8 mouse cellular contexts compared by ENCODE assay signal in genomic region chr5:12383960-12384285, GRCm38 (mm10). TPM values are rescaled to one million over a fixed set of nuclear protein-coding genes. Genes with fewer than 3 reads are reported as not detected.
DNase-seq lines count a peak whose midpoint lies in the region; ATAC-seq and TF ChIP-seq lines count a peak whose summit lies in the region.

No protein-coding gene starts in this region.

- no peak overlapping the region for H3K27ac ChIP-seq in ES-E14 (ENCODE audit: insufficient read depth, low read depth, low read length, poor library complexity, severe bottlenecking)
- peak overlapping the region; percentile 20; the same call in 1 of the 2 replicates for H3K27ac ChIP-seq in heart, postnatal 0 days (ENCODE audit: low read depth)
- no peak overlapping the region for H3K27ac ChIP-seq in liver, postnatal 0 days (ENCODE audit: low read depth)

- no peaks in the 10 kb centered on the region for H3K9me3 ChIP-seq in ES-E14 (ENCODE audit: control insufficient read depth, insufficient read depth, low read depth, low read length)
- H3K9me3 ChIP-seq in heart, postnatal 0 days (replicated peaks; ENCODE audit: control insufficient read depth, low read length): no peaks in the 10 kb centered on the region
- H3K9me3 ChIP-seq in liver, postnatal 0 days (ENCODE audit: low read length): no peaks in the 10 kb centered on the region

- TF ChIP-seq EP300 in heart, postnatal 0 days (IDR thresholded peaks at IDR 0.05; ENCODE audit: low read depth): no peak
- TF ChIP-seq EP300 in liver, postnatal 0 days (IDR thresholded peaks at IDR 0.05; ENCODE audit: low read depth): no peak

- in situ Hi-C loops in ES-E14 (cut with MboI; ENCODE audit: low sequenced_read_pairs in 2 of 2, unreplicated experiment in 2 of 2): no loop called here

- TF ChIP-seq CTCF in heart, postnatal 0 days (IDR thresholded peaks at IDR 0.05; ENCODE audit: low read depth): no peak
- TF ChIP-seq CTCF in liver, postnatal 0 days (IDR thresholded peaks at IDR 0.05; ENCODE audit: low read depth): no peak

- no peak overlapping the region for H3K9ac ChIP-seq in ES-E14 (ENCODE audit: insufficient read depth, low read depth, low read length, poor library complexity, severe bottlenecking)
- peak overlapping the region; percentile 62 for H3K9ac ChIP-seq in heart, postnatal 0 days (replicated peaks; ENCODE audit: low read depth, low read length)
- no peak overlapping the region for H3K9ac ChIP-seq in liver, postnatal 0 days (replicated peaks)

- peak; percentile 79 for DNase-seq in heart, adult 11 months
- DNase-seq in heart, adult 9 months (ENCODE audit: low spot score in 2 of 2): no peak
- DNase-seq in ES-E14 (ENCODE audit: low read depth, low spot score): no peak
- DNase-seq in heart, postnatal 0 days (ENCODE audit: low spot score): no peak
- DNase-seq in liver, postnatal 0 days: no peak
- no peak for DNase-seq in gastrocnemius, adult 8-10 months (ENCODE audit: low spot score in 2 of 2)
- no peak for DNase-seq in spleen, adult 12 weeks (ENCODE audit: low spot score)
- no peak for DNase-seq in left cerebral cortex, postnatal 4 days

- no peaks in the 10 kb centered on the region for H3K4me1 ChIP-seq in ES-E14 (ENCODE audit: control insufficient read depth in 2 of 2, insufficient read depth in 2 of 2, low read length in 2 of 2, poor library complexity in 1 of 2)
- H3K4me1 ChIP-seq in heart, postnatal 0 days (ENCODE audit: control insufficient read depth, insufficient read depth): 0 out of 2 replicates have a peak, but pooled peaks cover 3% of the 10 kb centered on the region
- no peaks in the 10 kb centered on the region for H3K4me1 ChIP-seq in liver, postnatal 0 days (ENCODE audit: insufficient read depth)

- H3K4me2 ChIP-seq in heart, postnatal 0 days (ENCODE audit: low read depth, low read length): peak overlapping the region; percentile 96
- H3K4me2 ChIP-seq in liver, postnatal 0 days (ENCODE audit: low read depth, low read length): peak overlapping the region; percentile 72

- WGBS in heart, postnatal 0 days: 2% methylated on average over 10 of the region's 10 CpGs
- WGBS in liver, postnatal 0 days (ENCODE audit: insufficient replicate concordance): under 1% methylated on average over 10 of the region's 10 CpGs

- H3K4me3 ChIP-seq in ES-E14 (ENCODE audit: insufficient read depth in 1 of 2, low read depth in 1 of 2, low read length in 2 of 2, poor library complexity in 1 of 2, severe bottlenecking in 1 of 2): peak overlapping the region; percentile 42 to 74
- peak overlapping the region; percentile 75 for H3K4me3 ChIP-seq in heart, postnatal 0 days (ENCODE audit: low read depth, low read length)
- H3K4me3 ChIP-seq in liver, postnatal 0 days (ENCODE audit: low read depth, low read length): peak overlapping the region; percentile 45

- intact Hi-C loops in left cerebral cortex, postnatal 4 days (cut with DNase I): loop anchor here (5.0 kb wide), 1 partner anchor 357 kb away; no protein-coding TSS in a partner anchor

- H3K27me3 ChIP-seq in heart, postnatal 0 days (ENCODE audit: control insufficient read depth, insufficient read depth, low read length): no peaks in the 10 kb centered on the region
- H3K27me3 ChIP-seq in liver, postnatal 0 days (ENCODE audit: insufficient read depth, low read length): peaks cover 15% of the 10 kb centered on the region

- peak; percentile 34; the same call in 1 of the 2 replicates for ATAC-seq in heart, postnatal 0 days (ENCODE audit: insufficient read depth, low read depth)
- no peak for ATAC-seq in liver, postnatal 0 days

- H3K36me3 ChIP-seq in ES-E14 (ENCODE audit: control insufficient read depth, insufficient read depth, low read length, poor library complexity, severe bottlenecking): no peaks in the 10 kb centered on the region
- H3K36me3 ChIP-seq in heart, postnatal 0 days (replicated peaks; ENCODE audit: control insufficient read depth, insufficient read depth, low read length): no peaks in the 10 kb centered on the region
- H3K36me3 ChIP-seq in liver, postnatal 0 days (replicated peaks; ENCODE audit: insufficient read depth, low read length): no peaks in the 10 kb centered on the region

TF ChIP-seq in ES-E14, 5 proteins besides CTCF, POLR2A, EP300 and RAD21:
- TF ChIP-seq ZNF384 (IDR thresholded peaks at IDR 0.05; ENCODE audit: low read depth, low read length) (no peak), HCFC1 (IDR thresholded peaks at IDR 0.05; ENCODE audit: borderline replicate concordance, insufficient read depth, low read length) (no peak), CHD2 (IDR thresholded peaks at IDR 0.05; ENCODE audit: low read depth, low read length) (no peak), ZC3H11A (IDR thresholded peaks at IDR 0.05; ENCODE audit: borderline replicate concordance, low read depth, low read length) (no peak), MAFK (IDR thresholded peaks at IDR 0.05; ENCODE audit: insufficient read depth, low read depth, low read length) (no peak)

RNA-seq across cellular contexts. Expression of gene Sema3d, which starts 0.7 kb away (rescaled TPM):
- total RNA-seq in ES-E14 (2012; rRNA removed): 0.37 and 0.76 TPM in 2 replicates
- total RNA-seq in heart, postnatal 0 days (2014; rRNA removed; ENCODE audit: low replicate concordance): 4.7 and 8.5 TPM in 2 replicates
- 3.8 and 4.8 TPM in 2 replicates for polyA plus RNA-seq in heart, postnatal 0 days (2015; fragmentation: Nextera tagmentation; extraction: Ambion mirVana)
- 0.97 and 1.2 TPM in 2 replicates for polyA plus RNA-seq in liver, postnatal 0 days (2015; fragmentation: Nextera tagmentation; extraction: Ambion mirVana)
- total RNA-seq in gastrocnemius, adult 8-10 months (2022): 1 to 10 TPM in 1 of 4 experiments, under 1 TPM in 3; 0.27 to 1.1 (median 0.48) TPM
- total RNA-seq in left cerebral cortex, postnatal 4 days (2021): 1 to 10 TPM; 6.3 to 6.9 TPM
